Mouse (Mus musculus): ENCODE results near the gene Cacnb3. TPM values are rescaled to one million over a fixed set of nuclear protein-coding genes. Genes with fewer than 3 reads are reported as not detected.

The Cacnb3 gene
- polyA plus RNA-seq, 1 experiment from 2014 or later = 32.3 TPM

GRCm38 (mm10) chr15:98662567-98663545 lies 32.2 kb downstream of the Cacnb3 start, which contains the start of gene Ddx23:
Gene Ddx23, minus strand, starts transcription at chr15:98662894.
- peak; percentile 92 for ATAC-seq (replicated peaks; ENCODE audit: insufficient number of reproducible peaks, low FRiP score, low TSS enrichment, low read depth)
- WGBS = 4% methylated on average over 47 of the region's 48 CpGs

GRCm38 (mm10) chr15:98664042-98664907 lies 33.6 kb downstream of the Cacnb3 start:
- no peak overlapping the region for H3K4me2 ChIP-seq (ENCODE audit: low read depth, low read length)
- H3K27me3 ChIP-seq (ENCODE audit: control insufficient read depth, insufficient read depth, low read length) = no peaks in the 10 kb centered on the region
- ATAC-seq (replicated peaks; ENCODE audit: insufficient number of reproducible peaks, low FRiP score, low TSS enrichment, low read depth) = no peak
- H3K36me3 ChIP-seq (replicated peaks; ENCODE audit: control insufficient read depth, insufficient read depth, low read depth, low read length) = no peaks in the 10 kb centered on the region
- no peak overlapping the region for H3K9ac ChIP-seq (replicated peaks; ENCODE audit: low read length)
- DNase-seq (ENCODE audit: low spot score) = peak; percentile 38
- 83% methylated on average over 11 of the region's 11 CpGs for WGBS
- no peak overlapping the region for H3K27ac ChIP-seq (replicated peaks; ENCODE audit: low read depth, low read length)
- H3K9me3 ChIP-seq (replicated peaks; ENCODE audit: control insufficient read depth, low read length) = no peaks in the 10 kb centered on the region
- H3K4me1 ChIP-seq (ENCODE audit: control insufficient read depth, insufficient read depth, low read length) = no peaks in the 10 kb centered on the region
- H3K4me3 ChIP-seq (ENCODE audit: low read depth, low read length) = no peak overlapping the region

More at GRCm38 (mm10) chr15:98662567-98663545, 32.2 kb downstream of the Cacnb3 start, which contains the start of gene Ddx23:
- Histone ChIP-seq H3K36me3 (replicated peaks; ENCODE audit: control insufficient read depth, insufficient read depth, low read depth, low read length) (peaks cover 8% of the 10 kb centered on the region), H3K9ac (replicated peaks; ENCODE audit: low read length) (peak within 1 kb of the TSS; percentile 98), H3K27me3 (ENCODE audit: control insufficient read depth, insufficient read depth, low read length) (no peaks in the 10 kb centered on the region), H3K27ac (replicated peaks; ENCODE audit: low read depth, low read length) (peak within 1 kb of the TSS; percentile 83), H3K9me3 (replicated peaks; ENCODE audit: control insufficient read depth, low read length) (no peaks in the 10 kb centered on the region), H3K4me1 (ENCODE audit: control insufficient read depth, insufficient read depth, low read length) (no peaks in the 10 kb centered on the region), H3K4me3 (ENCODE audit: low read depth, low read length) (peak within 1 kb of the TSS; percentile 94), H3K4me2 (ENCODE audit: low read depth, low read length) (peak within 1 kb of the TSS; percentile 57)
- peak; percentile 98 for DNase-seq (ENCODE audit: low spot score)

GRCm38 (mm10) chr15:98672592-98672991 lies 42.0 kb downstream of the Cacnb3 start:
- ATAC-seq (replicated peaks; ENCODE audit: insufficient number of reproducible peaks, low FRiP score, low TSS enrichment, low read depth) = no peak
- H3K27me3 ChIP-seq (ENCODE audit: control insufficient read depth, insufficient read depth, low read length) = peaks cover 22% of the 10 kb centered on the region
- H3K4me1 ChIP-seq (ENCODE audit: control insufficient read depth, insufficient read depth, low read length) = peaks cover 4% of the 10 kb centered on the region; the same call in 1 of the 2 replicates
- no peaks in the 10 kb centered on the region for H3K9me3 ChIP-seq (replicated peaks; ENCODE audit: control insufficient read depth, low read length)
- no peak overlapping the region for H3K27ac ChIP-seq (replicated peaks; ENCODE audit: low read depth, low read length)
- no peak overlapping the region for H3K9ac ChIP-seq (replicated peaks; ENCODE audit: low read length)
- H3K4me2 ChIP-seq (ENCODE audit: low read depth, low read length) = no peak overlapping the region
- H3K36me3 ChIP-seq (replicated peaks; ENCODE audit: control insufficient read depth, insufficient read depth, low read depth, low read length) = no peaks in the 10 kb centered on the region
- no peak overlapping the region for H3K4me3 ChIP-seq (ENCODE audit: low read depth, low read length)
- no peak for DNase-seq (ENCODE audit: low spot score)
- WGBS = 73% methylated on average over 4 of the region's 4 CpGs

- H3K9me3 ChIP-seq (replicated peaks; ENCODE audit: control insufficient read depth, low read length) = no peaks in the 10 kb centered on the region
- H3K9ac ChIP-seq (replicated peaks; ENCODE audit: low read length) = no peak overlapping the region
- no peaks in the 10 kb centered on the region for H3K36me3 ChIP-seq (replicated peaks; ENCODE audit: control insufficient read depth, insufficient read depth, low read depth, low read length)
- DNase-seq (ENCODE audit: low spot score) = no peak
- peaks cover 4% of the 10 kb centered on the region; the same call in 1 of the 2 replicates for H3K4me1 ChIP-seq (ENCODE audit: control insufficient read depth, insufficient read depth, low read length)
- no peak overlapping the region for H3K27ac ChIP-seq (replicated peaks; ENCODE audit: low read depth, low read length)
- H3K4me3 ChIP-seq (ENCODE audit: low read depth, low read length) = no peak overlapping the region
- ATAC-seq (replicated peaks; ENCODE audit: insufficient number of reproducible peaks, low FRiP score, low TSS enrichment, low read depth) = no peak
- H3K27me3 ChIP-seq (ENCODE audit: control insufficient read depth, insufficient read depth, low read length) = peaks cover 22% of the 10 kb centered on the region
- WGBS = 72% methylated on average over 7 of the region's 7 CpGs
- H3K4me2 ChIP-seq (ENCODE audit: low read depth, low read length) = no peak overlapping the region
Measured at GRCm38 (mm10) chr15:98673732-98674131, 43.1 kb downstream of the Cacnb3 start.

GRCm38 (mm10) chr15:98674284-98674993 lies 43.8 kb downstream of the Cacnb3 start:
- Histone ChIP-seq H3K27ac (replicated peaks; ENCODE audit: low read depth, low read length) (no peak overlapping the region), H3K9me3 (replicated peaks; ENCODE audit: control insufficient read depth, low read length) (no peaks in the 10 kb centered on the region), H3K4me2 (ENCODE audit: low read depth, low read length) (0 out of 2 replicates have a peak overlapping the region, but pooled peaks have one; percentile 2), H3K4me1 (ENCODE audit: control insufficient read depth, insufficient read depth, low read length) (peaks cover 4% of the 10 kb centered on the region; the same call in 1 of the 2 replicates), H3K36me3 (replicated peaks; ENCODE audit: control insufficient read depth, insufficient read depth, low read depth, low read length) (no peaks in the 10 kb centered on the region), H3K9ac (replicated peaks; ENCODE audit: low read length) (no peak overlapping the region), H3K27me3 (ENCODE audit: control insufficient read depth, insufficient read depth, low read length) (peaks cover 22% of the 10 kb centered on the region), H3K4me3 (ENCODE audit: low read depth, low read length) (no peak overlapping the region)
- 39% methylated on average over 7 of the region's 7 CpGs for WGBS
- ATAC-seq (replicated peaks; ENCODE audit: insufficient number of reproducible peaks, low FRiP score, low TSS enrichment, low read depth) = no peak
- no peak for DNase-seq (ENCODE audit: low spot score)

GRCm38 (mm10) chr15:98674994-98675545 lies 44.4 kb downstream of the Cacnb3 start:
- Histone ChIP-seq H3K36me3 (replicated peaks; ENCODE audit: control insufficient read depth, insufficient read depth, low read depth, low read length) (no peaks in the 10 kb centered on the region), H3K4me1 (ENCODE audit: control insufficient read depth, insufficient read depth, low read length) (peaks cover 4% of the 10 kb centered on the region; the same call in 1 of the 2 replicates), H3K27me3 (ENCODE audit: control insufficient read depth, insufficient read depth, low read length) (peaks cover 22% of the 10 kb centered on the region), H3K4me2 (ENCODE audit: low read depth, low read length) (no peak overlapping the region), H3K9me3 (replicated peaks; ENCODE audit: control insufficient read depth, low read length) (no peaks in the 10 kb centered on the region), H3K9ac (replicated peaks; ENCODE audit: low read length) (no peak overlapping the region; the same call in 1 of the 2 replicates), H3K4me3 (ENCODE audit: low read depth, low read length) (no peak overlapping the region), H3K27ac (replicated peaks; ENCODE audit: low read depth, low read length) (no peak overlapping the region)
- DNase-seq (ENCODE audit: low spot score) (no peak), ATAC-seq (replicated peaks; ENCODE audit: insufficient number of reproducible peaks, low FRiP score, low TSS enrichment, low read depth) (no peak)
- 32% methylated on average over 11 of the region's 11 CpGs for WGBS

- 9% methylated on average over 14 of the region's 14 CpGs for WGBS
- DNase-seq (ENCODE audit: low spot score) = no peak
- H3K27me3 ChIP-seq (ENCODE audit: control insufficient read depth, insufficient read depth, low read length) = peaks cover 22% of the 10 kb centered on the region
Measured at GRCm38 (mm10) chr15:98675634-98676250, 45.1 kb downstream of the Cacnb3 start.

More at GRCm38 (mm10) chr15:98675634-98676250, 45.1 kb downstream of the Cacnb3 start:
- Histone ChIP-seq H3K9me3 (replicated peaks; ENCODE audit: control insufficient read depth, low read length) (no peaks in the 10 kb centered on the region), H3K9ac (replicated peaks; ENCODE audit: low read length) (no peak overlapping the region), H3K4me1 (ENCODE audit: control insufficient read depth, insufficient read depth, low read length) (peaks cover 4% of the 10 kb centered on the region; the same call in 1 of the 2 replicates), H3K36me3 (replicated peaks; ENCODE audit: control insufficient read depth, insufficient read depth, low read depth, low read length) (no peaks in the 10 kb centered on the region), H3K4me3 (ENCODE audit: low read depth, low read length) (no peak overlapping the region), H3K4me2 (ENCODE audit: low read depth, low read length) (no peak overlapping the region), H3K27ac (replicated peaks; ENCODE audit: low read depth, low read length) (no peak overlapping the region)
- ATAC-seq (replicated peaks; ENCODE audit: insufficient number of reproducible peaks, low FRiP score, low TSS enrichment, low read depth) = no peak
